Mouse (Mus musculus): ENCODE results near the gene Nlrp4f.

Gene Nlrp4f

GRCm38 (mm10) chr13:65205877-65206276, at the start of gene Nlrp4f:
Nlrp4f (minus strand) TSS chr13:65205977.
- no peak for DNase-seq

GRCm38 (mm10) chr13:65243273-65243672, 37.5 kb upstream of the Nlrp4f start:
- no peak for DNase-seq

- peak in 1 of 2 experiments; percentile 39 for DNase-seq
Measured at GRCm38 (mm10) chr13:65242319-65242787, 36.6 kb upstream of the Nlrp4f start.

GRCm38 (mm10) chr13:65241627-65242318, 36.0 kb upstream of the Nlrp4f start:
- DNase-seq = peak in 1 of 2 experiments; percentile 62

- DNase-seq = peak; percentile 98 to 99
Measured at GRCm38 (mm10) chr13:65241099-65241626, 35.4 kb upstream of the Nlrp4f start.

- DNase-seq = peak; percentile 98 to 99
Measured at GRCm38 (mm10) chr13:65240509-65241098, 34.8 kb upstream of the Nlrp4f start.

- DNase-seq = no peak
Measured at GRCm38 (mm10) chr13:65237211-65237610, 31.4 kb upstream of the Nlrp4f start.

- no peak for DNase-seq
Measured at GRCm38 (mm10) chr13:65226657-65227056, 20.9 kb upstream of the Nlrp4f start.

- DNase-seq = no peak
Measured at GRCm38 (mm10) chr13:65225945-65226344, 20.2 kb upstream of the Nlrp4f start.

- DNase-seq = no peak
Measured at GRCm38 (mm10) chr13:65200667-65201066, 5.1 kb downstream of the Nlrp4f start.

GRCm38 (mm10) chr13:65176472-65177091, 29.2 kb downstream of the Nlrp4f start:
- DNase-seq = peak in 1 of 2 experiments; percentile 1

- peak; percentile 43 to 46 for DNase-seq
Measured at GRCm38 (mm10) chr13:65175734-65176471, 29.9 kb downstream of the Nlrp4f start.

GRCm38 (mm10) chr13:65174102-65174501, 31.7 kb downstream of the Nlrp4f start:
- no peak for DNase-seq

GRCm38 (mm10) chr13:65149940-65150339, 55.8 kb downstream of the Nlrp4f start, which contains the start of gene Olfr466:
Olfr466 (plus strand) TSS chr13:65150240.
- DNase-seq = no peak

GRCm38 (mm10) chr13:65137789-65138188, 68.0 kb downstream of the Nlrp4f start, which contains the start of gene Olfr465-ps1:
Olfr465-ps1 (plus strand) TSS chr13:65138089.
- no peak for DNase-seq
